11 mouse cellular contexts compared by ENCODE assay signal in the genomic region with DNA sequence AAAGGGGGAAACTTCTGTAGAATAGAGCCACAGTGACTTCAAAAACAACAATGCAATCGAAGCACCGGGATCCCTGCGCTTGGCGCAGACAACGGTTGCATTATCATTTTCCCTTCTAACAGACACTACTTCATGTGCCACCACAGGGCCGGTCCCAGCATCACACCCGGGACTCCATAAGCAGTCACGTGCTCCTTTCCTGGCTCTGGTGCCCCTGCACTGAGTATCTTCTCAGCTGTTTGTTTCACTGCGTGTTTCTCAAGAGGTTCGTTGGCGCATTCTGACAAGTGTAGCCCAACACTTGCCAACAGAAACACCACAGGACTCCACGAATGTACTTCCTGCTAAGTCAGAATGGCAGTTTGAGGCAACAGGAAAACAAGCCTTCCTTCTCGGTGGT.
A peak's percentile ranks its signal among the peaks of the same experiment; 100 is the strongest.
DNase-seq lines count a peak whose midpoint lies in the region; ATAC-seq lines count a peak whose summit lies in the region.
"Had no signal": no experiment of that assay in that cellular context is flagged by ENCODE, and none has a peak within 500 bp of the region (broad histone marks: within the 10 kb centered on the region; RNA-seq: fewer than 3 reads in every experiment).

No protein-coding gene starts in this region.

- H3K9me3 ChIP-seq in liver, embryonic 11.5 days (ENCODE audit: control insufficient read depth, low read length): no peaks in the 10 kb centered on the region
- H3K9me3 ChIP-seq in heart, embryonic 10.5 days: no peaks in the 10 kb centered on the region
- no peaks in the 10 kb centered on the region for H3K9me3 ChIP-seq in intestine, embryonic 16.5 days (ENCODE audit: control insufficient read depth, low read length)
- H3K9me3 ChIP-seq: hindbrain, embryonic 15.5 days had no signal

- no peak for ATAC-seq in cerebellum, adult (ENCODE audit: insufficient number of reproducible peaks, low FRiP score, low TSS enrichment)
- ATAC-seq in liver, embryonic 11.5 days (replicated peaks; ENCODE audit: low FRiP score): no peak
- no peak for ATAC-seq in intestine, embryonic 16.5 days

- H3K27ac ChIP-seq in liver, embryonic 11.5 days (ENCODE audit: low read depth, low read length): no peak overlapping the region
- 0 out of 2 replicates have a peak overlapping the region, but pooled peaks have one; percentile 3 for H3K27ac ChIP-seq in heart, embryonic 10.5 days
- no peak overlapping the region for H3K27ac ChIP-seq in intestine, embryonic 16.5 days (ENCODE audit: low read length)
- H3K27ac ChIP-seq: hindbrain, embryonic 15.5 days had no signal

- H3K9ac ChIP-seq in liver, embryonic 11.5 days (ENCODE audit: low read depth, low read length): no peak overlapping the region
- no peak overlapping the region for H3K9ac ChIP-seq in intestine, embryonic 16.5 days (ENCODE audit: low read depth, low read length)
- H3K9ac ChIP-seq: hindbrain, embryonic 15.5 days had no signal

- no peak overlapping the region for H3K4me2 ChIP-seq in liver, embryonic 11.5 days
- H3K4me2 ChIP-seq in intestine, embryonic 16.5 days (ENCODE audit: low read depth, low read length): no peak overlapping the region
- H3K4me2 ChIP-seq: hindbrain, embryonic 15.5 days had no signal

- H3K4me1 ChIP-seq in liver, embryonic 11.5 days (replicated peaks; ENCODE audit: control insufficient read depth, insufficient read depth, low read length): no peaks in the 10 kb centered on the region; the same call in 1 of the 2 replicates
- 0 out of 2 replicates have a peak, but pooled peaks cover 9% of the 10 kb centered on the region for H3K4me1 ChIP-seq in heart, embryonic 10.5 days
- 0 out of 2 replicates have a peak, but pooled peaks cover 4% of the 10 kb centered on the region for H3K4me1 ChIP-seq in intestine, embryonic 16.5 days (ENCODE audit: control insufficient read depth, insufficient read depth, low read length)

- H3K27me3 ChIP-seq in liver, embryonic 11.5 days (replicated peaks; ENCODE audit: control insufficient read depth, insufficient read depth, low read length): no peaks in the 10 kb centered on the region
- no peaks in the 10 kb centered on the region for H3K27me3 ChIP-seq in heart, embryonic 10.5 days (ENCODE audit: insufficient read depth, poor library complexity, severe bottlenecking)
- no peaks in the 10 kb centered on the region for H3K27me3 ChIP-seq in intestine, embryonic 16.5 days (replicated peaks; ENCODE audit: control insufficient read depth, insufficient read depth, low read length)
- H3K27me3 ChIP-seq: hindbrain, embryonic 15.5 days had no signal

- DNase-seq in cerebellum, postnatal 14 days: peak; percentile 34 to 39
- peak; percentile 4 for DNase-seq in liver
- DNase-seq in liver, embryonic 11.5 days (ENCODE audit: low spot score): no peak
- DNase-seq in heart, embryonic 10.5 days (ENCODE audit: low spot score): no peak
- peak; percentile 9 for DNase-seq in lung, postnatal 14 days
- no peak for DNase-seq in adrenal gland, postnatal 14 days
- DNase-seq: kidney, adult 9 months had no signal

- no peak overlapping the region for H3K4me3 ChIP-seq in liver, embryonic 11.5 days (ENCODE audit: low read depth, low read length)
- H3K4me3 ChIP-seq in heart, embryonic 10.5 days: no peak overlapping the region
- no peak overlapping the region for H3K4me3 ChIP-seq in intestine, embryonic 16.5 days (ENCODE audit: low read length)
- H3K4me3 ChIP-seq: erythroblast, embryonic 14.5 days; hindbrain, embryonic 15.5 days had no signal

- no peaks in the 10 kb centered on the region for H3K36me3 ChIP-seq in liver, embryonic 11.5 days (ENCODE audit: control insufficient read depth, insufficient read depth, low read length)
- no peaks in the 10 kb centered on the region for H3K36me3 ChIP-seq in heart, embryonic 10.5 days
- H3K36me3 ChIP-seq in intestine, embryonic 16.5 days (ENCODE audit: control insufficient read depth, insufficient read depth, low read length): no peaks in the 10 kb centered on the region
- H3K36me3 ChIP-seq: hindbrain, embryonic 15.5 days had no signal

- 70% methylated on average over 13 of the region's 13 CpGs for WGBS in liver, embryonic 11.5 days
- 62% methylated on average over 13 of the region's 13 CpGs for WGBS in heart, embryonic 10.5 days
- 81% methylated on average over 13 of the region's 13 CpGs for WGBS in intestine, embryonic 16.5 days

Comparison
In these comparisons a context has a peak if more than half of its experiments do, and no peak if none do; other contexts are left out.
1. DNase-seq: peak in cerebellum, postnatal 14 days (2 of 2), liver (single experiment) and lung, postnatal 14 days (single experiment); none in liver, embryonic 11.5 days (single experiment), heart, embryonic 10.5 days (single experiment) and adrenal gland, postnatal 14 days (single experiment).